Mouse (Mus musculus): ENCODE data around the gene Rpl36a-ps1. TPM values are rescaled to one million over a fixed set of nuclear protein-coding genes. Genes with fewer than 3 reads are reported as not detected.
"Not testable (repeated sequence)": the region's sequence is repeated elsewhere in the genome, so short reads cannot be mapped to it uniquely, and the experiment has no call there.

The Rpl36a-ps1 gene
- polyA plus RNA-seq (2015; fragmentation: Nextera tagmentation; extraction: Ambion mirVana): 2.5 and 3.0 TPM in 2 replicates

DNA sequence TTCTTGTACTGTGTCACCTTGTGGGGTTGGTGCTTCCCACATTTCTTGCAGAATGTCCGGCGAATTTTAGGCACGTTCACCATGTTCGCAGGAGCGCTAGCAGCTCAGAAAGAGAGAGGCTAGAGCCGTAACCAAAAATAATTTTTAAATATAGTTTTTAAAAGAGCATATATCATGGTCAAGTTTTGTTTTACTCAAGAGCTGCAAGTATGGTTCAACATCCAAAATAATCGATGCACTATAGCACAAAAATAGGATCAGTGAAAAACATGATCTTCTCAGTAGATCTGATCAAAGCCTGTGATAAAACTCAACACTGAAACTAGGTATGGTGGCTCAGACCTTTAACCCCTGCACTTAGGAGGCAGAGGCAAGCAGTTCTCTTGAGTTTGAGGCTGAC, at the start of gene Rpl36a-ps1:
TSS of gene Rpl36a-ps1 (minus strand) at position 101 of the 400 bp plus-strand sequence.
- no peak within 1 kb of the TSS for H3K4me3 ChIP-seq (ENCODE audit: low read depth, low read length)
- no peak for ATAC-seq
- no peak within 1 kb of the TSS for H3K9ac ChIP-seq (replicated peaks)
- no peak for TF ChIP-seq CTCF (IDR thresholded peaks at IDR 0.05; ENCODE audit: low read depth)
- no peaks in the 10 kb centered on the region for H3K4me1 ChIP-seq (ENCODE audit: insufficient read depth)
- no peaks in the 10 kb centered on the region for H3K36me3 ChIP-seq (replicated peaks; ENCODE audit: insufficient read depth, low read length)
- no peak within 1 kb of the TSS for H3K4me2 ChIP-seq (ENCODE audit: low read depth, low read length)
- H3K27me3 ChIP-seq (ENCODE audit: insufficient read depth, low read length): no peaks in the 10 kb centered on the region
- H3K9me3 ChIP-seq (ENCODE audit: low read length): no peaks in the 10 kb centered on the region
- 82% methylated on average over 7 of the region's 7 CpGs for WGBS (ENCODE audit: insufficient replicate concordance)
- no peak within 1 kb of the TSS for H3K27ac ChIP-seq (ENCODE audit: low read depth)
- DNase-seq: no peak

DNA sequence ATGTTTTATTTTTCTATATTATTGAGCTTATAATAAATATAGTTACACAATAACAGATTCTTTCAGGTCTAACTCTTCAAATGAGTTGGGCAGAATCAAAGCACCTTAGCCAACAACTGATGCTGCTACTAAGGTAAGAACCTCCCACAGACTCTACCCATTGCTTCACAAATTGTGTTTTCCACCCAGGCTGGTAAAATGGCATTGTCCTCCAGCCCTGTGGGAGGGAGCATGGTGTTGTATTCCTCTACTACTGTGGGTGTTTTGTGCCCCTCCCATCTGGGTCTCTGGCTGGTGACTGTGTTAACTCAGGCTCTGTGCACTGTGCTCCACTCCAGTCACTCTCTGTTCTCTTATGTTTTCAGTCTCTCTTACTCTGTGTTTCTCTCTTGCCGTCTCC, 49.4 kb upstream of the Rpl36a-ps1 start:
- WGBS (ENCODE audit: insufficient replicate concordance): 48% methylated on average over 1 of the region's 1 CpGs
- no peak for ATAC-seq

DNA sequence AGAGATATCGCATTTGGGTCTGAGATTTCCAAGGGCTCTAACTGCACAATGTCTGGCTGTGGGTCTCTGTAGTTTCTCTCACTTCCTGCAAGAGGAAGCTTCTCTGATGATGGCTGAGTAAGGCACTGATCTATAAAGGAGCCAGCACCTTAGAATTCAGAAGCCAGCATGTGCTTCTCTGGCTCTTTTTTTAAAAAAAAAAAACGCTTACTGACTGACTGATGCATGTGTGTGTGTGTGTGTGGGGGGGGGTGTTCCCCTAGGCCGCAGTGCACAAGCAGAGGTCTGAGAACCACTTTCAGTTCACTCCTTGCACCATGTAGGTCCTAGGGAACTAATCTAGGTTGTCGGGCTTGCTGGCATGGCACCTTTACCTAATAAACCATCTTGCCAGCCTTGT, 47.3 kb upstream of the Rpl36a-ps1 start:
- TF ChIP-seq CTCF (IDR thresholded peaks at IDR 0.05; ENCODE audit: low read depth): no peak
- no peak for TF ChIP-seq EP300 (IDR thresholded peaks at IDR 0.05; ENCODE audit: low read depth)
- ATAC-seq (no peak), DNase-seq (no peak)
- Histone ChIP-seq H3K9me3 (ENCODE audit: low read length) (no peaks in the 10 kb centered on the region), H3K4me1 (ENCODE audit: insufficient read depth) (peaks cover 13% of the 10 kb centered on the region), H3K4me2 (ENCODE audit: low read depth, low read length) (no peak overlapping the region), H3K36me3 (replicated peaks; ENCODE audit: insufficient read depth, low read length) (peaks cover 12% of the 10 kb centered on the region), H3K27me3 (ENCODE audit: insufficient read depth, low read length) (no peaks in the 10 kb centered on the region), H3K4me3 (ENCODE audit: low read depth, low read length) (no peak overlapping the region), H3K9ac (replicated peaks) (no peak overlapping the region), H3K27ac (ENCODE audit: low read depth) (no peak overlapping the region)
- WGBS (ENCODE audit: insufficient replicate concordance): 43% methylated on average over 4 of the region's 4 CpGs

More for the DNA sequence above, 49.4 kb upstream of the Rpl36a-ps1 start:
- Histone ChIP-seq H3K27me3 (ENCODE audit: insufficient read depth, low read length) (no peaks in the 10 kb centered on the region), H3K36me3 (replicated peaks; ENCODE audit: insufficient read depth, low read length) (peaks cover 5% of the 10 kb centered on the region), H3K4me3 (ENCODE audit: low read depth, low read length) (0 out of 2 replicates have a peak overlapping the region, but pooled peaks have one; percentile 91), H3K9me3 (ENCODE audit: low read length) (no peaks in the 10 kb centered on the region), H3K9ac (replicated peaks) (no peak overlapping the region), H3K4me2 (ENCODE audit: low read depth, low read length) (peak overlapping the region; percentile 71), H3K4me1 (ENCODE audit: insufficient read depth) (peaks cover 16% of the 10 kb centered on the region), H3K27ac (ENCODE audit: low read depth) (no peak overlapping the region)
- DNase-seq: no peak
- TF ChIP-seq EP300 (IDR thresholded peaks at IDR 0.05; ENCODE audit: low read depth) (no peak), CTCF (IDR thresholded peaks at IDR 0.05; ENCODE audit: low read depth) (no peak)

DNA sequence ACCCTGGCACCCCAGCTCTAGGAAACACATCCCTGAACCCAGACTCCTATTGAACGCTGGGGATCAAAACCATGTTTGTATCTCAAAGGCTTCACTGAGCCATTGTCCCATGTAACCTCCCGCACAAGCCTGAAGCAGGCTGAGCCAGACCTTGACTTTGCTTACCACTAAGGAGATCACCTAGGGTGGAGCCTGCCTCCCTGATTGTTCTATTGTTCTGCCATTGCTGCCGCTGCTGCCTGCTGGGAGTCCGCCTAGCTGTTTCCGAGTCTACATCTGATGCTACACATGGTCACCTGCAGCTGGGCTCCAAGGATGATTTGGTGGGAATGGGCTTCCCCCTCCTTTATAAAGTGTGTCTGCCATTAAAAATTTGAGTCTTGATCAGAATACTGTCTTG, 45.2 kb upstream of the Rpl36a-ps1 start:
- not testable (repeated sequence) for H3K4me2 ChIP-seq (ENCODE audit: low read depth, low read length); ATAC-seq; H3K4me1 ChIP-seq (ENCODE audit: insufficient read depth); H3K9me3 ChIP-seq (ENCODE audit: low read length); H3K27me3 ChIP-seq (ENCODE audit: insufficient read depth, low read length); H3K27ac ChIP-seq (ENCODE audit: low read depth); H3K9ac ChIP-seq (replicated peaks); DNase-seq; H3K4me3 ChIP-seq (ENCODE audit: low read depth, low read length)
- WGBS (ENCODE audit: insufficient replicate concordance): 90% methylated on average over 5 of the region's 5 CpGs
- H3K36me3 ChIP-seq (replicated peaks; ENCODE audit: insufficient read depth, low read length): peaks cover 18% of the 10 kb centered on the region

DNA sequence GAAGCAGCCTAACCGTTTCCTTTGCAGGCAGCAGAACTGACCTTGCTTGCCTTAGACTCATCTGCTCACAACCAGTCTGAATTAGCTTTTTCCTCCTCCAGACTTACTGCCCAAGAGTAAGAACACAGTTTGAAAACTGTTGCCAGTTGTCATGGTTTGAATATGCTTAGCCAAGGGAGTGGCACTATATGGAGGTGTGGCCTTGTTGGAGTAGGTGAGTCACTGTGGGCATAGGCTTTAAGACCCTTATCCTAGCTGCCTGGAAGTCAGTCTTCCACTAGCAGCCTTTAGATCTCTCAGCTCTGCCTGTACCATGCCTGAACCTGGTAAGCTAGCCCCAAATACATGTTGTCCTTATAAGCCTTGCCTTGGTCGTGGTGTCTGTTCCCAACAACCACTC, 43.6 kb upstream of the Rpl36a-ps1 start:
- TF ChIP-seq EP300 (IDR thresholded peaks at IDR 0.05; ENCODE audit: low read depth) (no peak), CTCF (IDR thresholded peaks at IDR 0.05; ENCODE audit: low read depth) (no peak)
- Histone ChIP-seq H3K9ac (replicated peaks) (no peak overlapping the region), H3K4me3 (ENCODE audit: low read depth, low read length) (no peak overlapping the region), H3K9me3 (ENCODE audit: low read length) (no peaks in the 10 kb centered on the region), H3K27ac (ENCODE audit: low read depth) (no peak overlapping the region), H3K4me2 (ENCODE audit: low read depth, low read length) (no peak overlapping the region), H3K27me3 (ENCODE audit: insufficient read depth, low read length) (no peaks in the 10 kb centered on the region), H3K36me3 (replicated peaks; ENCODE audit: insufficient read depth, low read length) (peaks cover 27% of the 10 kb centered on the region), H3K4me1 (ENCODE audit: insufficient read depth) (no peaks in the 10 kb centered on the region)
- ATAC-seq (no peak), DNase-seq (no peak)
- 83% methylated on average over 2 of the region's 2 CpGs for WGBS (ENCODE audit: insufficient replicate concordance)

DNA sequence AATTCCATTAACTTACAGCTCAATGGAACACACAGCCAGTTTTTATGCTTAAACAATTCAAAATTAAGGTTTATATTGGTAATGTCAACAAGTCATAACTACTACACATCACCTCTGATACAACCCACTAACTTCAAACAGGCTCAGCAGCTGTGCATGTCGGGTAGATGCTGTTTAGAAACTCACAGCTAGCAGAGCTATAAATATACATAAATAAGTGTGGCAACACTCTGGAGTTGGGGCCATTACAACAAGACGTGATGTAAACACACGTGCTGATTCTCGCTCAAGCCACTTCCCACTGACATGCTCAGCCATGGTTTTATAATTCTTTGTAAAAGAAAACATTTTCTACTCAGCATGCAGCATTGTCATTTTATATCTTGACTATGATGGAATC, 41.9 kb upstream of the Rpl36a-ps1 start:
- no peak overlapping the region for H3K4me2 ChIP-seq (ENCODE audit: low read depth, low read length)
- H3K27me3 ChIP-seq (ENCODE audit: insufficient read depth, low read length): no peaks in the 10 kb centered on the region
- H3K4me3 ChIP-seq (ENCODE audit: low read depth, low read length): no peak overlapping the region
- ATAC-seq: no peak
- no peak overlapping the region for H3K9ac ChIP-seq (replicated peaks)
- WGBS (ENCODE audit: insufficient replicate concordance): 66% methylated on average over 4 of the region's 4 CpGs
- H3K4me1 ChIP-seq (ENCODE audit: insufficient read depth): no peaks in the 10 kb centered on the region
- H3K27ac ChIP-seq (ENCODE audit: low read depth): no peak overlapping the region
- H3K36me3 ChIP-seq (replicated peaks; ENCODE audit: insufficient read depth, low read length): peaks cover 31% of the 10 kb centered on the region
- TF ChIP-seq EP300 (IDR thresholded peaks at IDR 0.05; ENCODE audit: low read depth) (no peak), CTCF (IDR thresholded peaks at IDR 0.05; ENCODE audit: low read depth) (no peak)
- no peak for DNase-seq
- no peaks in the 10 kb centered on the region for H3K9me3 ChIP-seq (ENCODE audit: low read length)

DNA sequence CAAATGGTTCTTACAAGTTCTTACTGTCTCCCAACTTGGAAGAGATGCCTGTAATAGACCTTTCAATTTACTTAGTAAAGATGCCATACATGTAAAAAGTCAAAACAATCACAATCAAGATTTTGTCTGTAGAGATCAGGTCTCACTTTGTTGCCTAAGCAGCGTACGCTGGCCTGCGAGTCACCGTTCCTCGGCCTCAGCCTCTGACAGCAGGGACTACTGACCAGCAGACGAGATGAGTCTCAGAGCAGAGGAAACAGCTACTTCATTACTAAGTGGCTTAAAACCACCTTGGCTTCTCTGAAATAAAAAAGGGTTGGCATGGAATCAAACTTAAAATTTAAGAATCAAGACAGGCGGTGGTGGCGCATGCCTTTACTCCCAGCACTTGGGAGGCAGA, 40.7 kb upstream of the Rpl36a-ps1 start:
- H3K27ac ChIP-seq (ENCODE audit: low read depth); H3K9me3 ChIP-seq (ENCODE audit: low read length); H3K9ac ChIP-seq (replicated peaks); H3K4me3 ChIP-seq (ENCODE audit: low read depth, low read length); H3K4me1 ChIP-seq (ENCODE audit: insufficient read depth); ATAC-seq; H3K4me2 ChIP-seq (ENCODE audit: low read depth, low read length); H3K27me3 ChIP-seq (ENCODE audit: insufficient read depth, low read length); DNase-seq: not testable (repeated sequence)
- peaks cover 31% of the 10 kb centered on the region for H3K36me3 ChIP-seq (replicated peaks; ENCODE audit: insufficient read depth, low read length)
- WGBS (ENCODE audit: insufficient replicate concordance): 94% methylated on average over 8 of the region's 8 CpGs
